Mouse (Mus musculus) stomach, embryonic 15.5 days (tissue): ENCODE data around the gene Ppp1r3e. TPM values are rescaled to one million over a fixed set of nuclear protein-coding genes. Genes with fewer than 3 reads are reported as not detected.
A peak's percentile ranks its signal among the peaks of the same experiment; 100 is the strongest.

Source experiments
- ATAC-seq: fragments of 200-750 bp; cut with Nextera tagmentation; 2 replicates; pipeline ENCODE4 v1.8.0; 2017; ENCODE audit warnings: low read depth, moderate number of reproducible peaks, moderate TSS enrichment; ENCODE audit not compliant: insufficient read depth, low FRiP score
- H3K27ac ChIP-seq: fragments of 300-500 bp; sonication (generic); 2 replicates; pipeline ENCODE4 v1.5.1; 2015; ENCODE audit warnings: mild to moderate bottlenecking, inconsistent platforms
- H3K27me3 ChIP-seq: fragments of 300-500 bp; sonication (generic); replicated peaks from 2 replicates; pipeline ENCODE4 v1.6.1; 2015; ENCODE audit warnings: inconsistent platforms
- H3K36me3 ChIP-seq: fragments of 300-500 bp; sonication (generic); 2 replicates; pipeline ENCODE4 v1.6.1; 2015; ENCODE audit warnings: inconsistent platforms
- H3K4me1 ChIP-seq: fragments of 300-500 bp; sonication (generic); 2 replicates; pipeline ENCODE4 v1.6.1; 2015; ENCODE audit warnings: inconsistent platforms
- H3K4me2 ChIP-seq: fragments of 300-500 bp; sonication (generic); 2 replicates; pipeline ENCODE4 v1.6.1; 2015; ENCODE audit warnings: mild to moderate bottlenecking, inconsistent platforms
- H3K4me3 ChIP-seq: fragments of 300-500 bp; sonication (generic); replicated peaks from 2 replicates; pipeline ENCODE4 v1.5.1; 2015; ENCODE audit warnings: inconsistent platforms
- H3K9ac ChIP-seq: fragments of 300-500 bp; sonication (generic); 2 replicates; pipeline ENCODE4 v1.6.1; 2015; ENCODE audit warnings: inconsistent platforms
- H3K9me3 ChIP-seq: fragments of 300-500 bp; sonication (generic); 2 replicates; pipeline ENCODE4 v1.6.1; 2016; ENCODE audit warnings: inconsistent platforms
- WGBS: fragments of 180-500 bp; shearing (Covaris S2); methylation state at CpG from one replicate; pipeline ENCODE4 v1.1.7; 2015; 5-methylcytosine and 5-hydroxymethylcytosine counted together
- polyA plus RNA-seq: library from polyadenylated mRNA; unstranded; fragments of >200 nt; fragmentation: Nextera tagmentation; extraction: Ambion mirVana; gene quantifications from 2 replicates; pipeline ENCODE4 v1.2.1, GENCODE M21; 2015

Ppp1r3e gene
- polyA plus RNA-seq, 1 experiment from 2014 or later, result 2.4 TPM

GRCm38 (mm10) chr14:54903641-54904040, 26.3 kb upstream of the Ppp1r3e start:
- H3K27me3 ChIP-seq, result no peaks in the 10 kb centered on the region
- no peak overlapping the region for H3K27ac ChIP-seq
- no peaks in the 10 kb centered on the region for H3K4me1 ChIP-seq
- no peaks in the 10 kb centered on the region for H3K9me3 ChIP-seq
- H3K4me2 ChIP-seq, result no peak overlapping the region
- no peak for ATAC-seq
- no peak overlapping the region for H3K4me3 ChIP-seq
- no peak overlapping the region for H3K9ac ChIP-seq
- 88% methylated on average over 4 of the region's 4 CpGs for WGBS
- peaks cover 21% of the 10 kb centered on the region; the same call in 1 of the 2 replicates for H3K36me3 ChIP-seq

- Histone ChIP-seq H3K9ac (no peak overlapping the region), H3K4me3 (no peak overlapping the region), H3K27ac (peak overlapping the region; percentile 44; the same call in 1 of the 2 replicates), H3K36me3 (peaks cover 21% of the 10 kb centered on the region), H3K9me3 (no peaks in the 10 kb centered on the region), H3K27me3 (no peaks in the 10 kb centered on the region), H3K4me1 (peaks cover 10% of the 10 kb centered on the region; the same call in 1 of the 2 replicates), H3K4me2 (no peak overlapping the region)
- ATAC-seq, result 0 out of 2 replicates have a peak, but pooled peaks have one; percentile 36
- WGBS, result 0% methylated on average over 3 of the region's 3 CpGs
Measured at GRCm38 (mm10) chr14:54900383-54900782, 23.0 kb upstream of the Ppp1r3e start.

- Histone ChIP-seq H3K4me2 (no peak overlapping the region), H3K4me3 (no peak overlapping the region), H3K9me3 (no peaks in the 10 kb centered on the region), H3K4me1 (peaks cover 13% of the 10 kb centered on the region; the same call in 1 of the 2 replicates), H3K9ac (no peak overlapping the region), H3K27ac (peak overlapping the region; percentile 35; the same call in 1 of the 2 replicates), H3K36me3 (peaks cover 15% of the 10 kb centered on the region), H3K27me3 (no peaks in the 10 kb centered on the region)
- ATAC-seq, result no peak
- WGBS, result 44% methylated on average over 2 of the region's 2 CpGs
Measured at GRCm38 (mm10) chr14:54897445-54897844, 20.1 kb upstream of the Ppp1r3e start.

GRCm38 (mm10) chr14:54894296-54895151, 17.2 kb upstream of the Ppp1r3e start:
- Histone ChIP-seq H3K9me3 (no peaks in the 10 kb centered on the region), H3K4me2 (peak overlapping the region; percentile 75), H3K4me3 (peak overlapping the region; percentile 90), H3K27me3 (no peaks in the 10 kb centered on the region), H3K4me1 (peaks cover 13% of the 10 kb centered on the region; the same call in 1 of the 2 replicates), H3K27ac (peak overlapping the region; percentile 89), H3K36me3 (peaks cover 15% of the 10 kb centered on the region), H3K9ac (peak overlapping the region; percentile 98)
- WGBS, result under 1% methylated on average over 45 of the region's 54 CpGs
- ATAC-seq, result peak; percentile 47

GRCm38 (mm10) chr14:54893651-54894181, 16.4 kb upstream of the Ppp1r3e start:
- peak overlapping the region; percentile 89 for H3K27ac ChIP-seq
- peak overlapping the region; percentile 90 for H3K4me3 ChIP-seq
- peak; percentile 99 for ATAC-seq
- WGBS, result under 1% methylated on average over 38 of the region's 38 CpGs
- H3K4me2 ChIP-seq, result peak overlapping the region; percentile 52
- H3K4me1 ChIP-seq, result peaks cover 13% of the 10 kb centered on the region; the same call in 1 of the 2 replicates
- H3K36me3 ChIP-seq, result peaks cover 15% of the 10 kb centered on the region
- H3K9me3 ChIP-seq, result no peaks in the 10 kb centered on the region
- H3K9ac ChIP-seq, result peak overlapping the region; percentile 98
- H3K27me3 ChIP-seq, result no peaks in the 10 kb centered on the region

- ATAC-seq, result no peak
- no peaks in the 10 kb centered on the region for H3K9me3 ChIP-seq
- H3K4me2 ChIP-seq, result peak within 1 kb of the TSS; percentile 52
- no peak within 1 kb of the TSS for H3K9ac ChIP-seq
- 87% methylated on average over 3 of the region's 3 CpGs for WGBS
- peak within 1 kb of the TSS; percentile 89 for H3K27ac ChIP-seq
- H3K27me3 ChIP-seq, result no peaks in the 10 kb centered on the region
- H3K36me3 ChIP-seq, result peaks cover 9% of the 10 kb centered on the region
- H3K4me1 ChIP-seq, result peaks cover 11% of the 10 kb centered on the region; the same call in 1 of the 2 replicates
- peak within 1 kb of the TSS; percentile 90 for H3K4me3 ChIP-seq
Measured at GRCm38 (mm10) chr14:54892200-54892599, 14.8 kb upstream of the Ppp1r3e start, which contains the start of gene Pabpn1. Gene Pabpn1 (plus strand): TSS chr14:54892500.

- Histone ChIP-seq H3K36me3 (0 out of 2 replicates have a peak, but pooled peaks cover 3% of the 10 kb centered on the region), H3K27ac (no peak overlapping the region), H3K9me3 (no peaks in the 10 kb centered on the region), H3K4me2 (peak overlapping the region; percentile 82), H3K4me3 (no peak overlapping the region), H3K4me1 (peaks cover 15% of the 10 kb centered on the region), H3K9ac (no peak overlapping the region), H3K27me3 (no peaks in the 10 kb centered on the region)
- ATAC-seq, result no peak
- 79% methylated on average over 11 of the region's 11 CpGs for WGBS
Measured at GRCm38 (mm10) chr14:54885309-54885708, 8.0 kb upstream of the Ppp1r3e start.

- peak overlapping the region; percentile 53 for H3K4me3 ChIP-seq
- H3K36me3 ChIP-seq, result 0 out of 2 replicates have a peak, but pooled peaks cover 3% of the 10 kb centered on the region
- H3K27me3 ChIP-seq, result no peaks in the 10 kb centered on the region
- WGBS, result 16% methylated on average over 21 of the region's 21 CpGs
- peaks cover 15% of the 10 kb centered on the region for H3K4me1 ChIP-seq
- peak; percentile 6 for ATAC-seq
- peak overlapping the region; percentile 82 for H3K4me2 ChIP-seq
- no peaks in the 10 kb centered on the region for H3K9me3 ChIP-seq
- peak overlapping the region; percentile 66 for H3K9ac ChIP-seq
- peak overlapping the region; percentile 88 for H3K27ac ChIP-seq
Measured at GRCm38 (mm10) chr14:54884022-54884712, 6.8 kb upstream of the Ppp1r3e start.

GRCm38 (mm10) chr14:54883154-54884021, 6.0 kb upstream of the Ppp1r3e start, which contains the start of the genes Bcl2l2 and Gm20521:
Gene Bcl2l2 (plus strand): TSS chr14:54883377.
Gene Gm20521 (plus strand): TSS chr14:54883441.
- WGBS, result under 1% methylated on average over 27 of the region's 27 CpGs

GRCm38 (mm10) chr14:54876539-54877047, 757 bp downstream of the Ppp1r3e start:
- peak; percentile 91 for ATAC-seq
- no peaks in the 10 kb centered on the region for H3K4me1 ChIP-seq

More at GRCm38 (mm10) chr14:54883154-54884021, 6.0 kb upstream of the Ppp1r3e start, which contains the start of the genes Bcl2l2 and Gm20521:
- H3K9me3 ChIP-seq, result no peaks in the 10 kb centered on the region
- H3K4me1 ChIP-seq, result peaks cover 15% of the 10 kb centered on the region
- H3K4me3 ChIP-seq, result peak within 1 kb of the TSS; percentile 53
- peak within 1 kb of the TSS; percentile 88 for H3K27ac ChIP-seq
- H3K4me2 ChIP-seq, result peak within 1 kb of the TSS; percentile 82
- no peaks in the 10 kb centered on the region for H3K27me3 ChIP-seq
- H3K9ac ChIP-seq, result peak within 1 kb of the TSS; percentile 66
- peak; percentile 88 for ATAC-seq
- H3K36me3 ChIP-seq, result 0 out of 2 replicates have a peak, but pooled peaks cover 3% of the 10 kb centered on the region

More at GRCm38 (mm10) chr14:54876539-54877047, 757 bp downstream of the Ppp1r3e start:
- H3K4me3 ChIP-seq, result peak overlapping the region; percentile 83
- H3K9ac ChIP-seq, result peak overlapping the region; percentile 71
- no peaks in the 10 kb centered on the region for H3K36me3 ChIP-seq
- H3K9me3 ChIP-seq, result no peaks in the 10 kb centered on the region
- H3K4me2 ChIP-seq, result peak overlapping the region; percentile 89
- peak overlapping the region; percentile 85 for H3K27ac ChIP-seq
- H3K27me3 ChIP-seq, result no peaks in the 10 kb centered on the region
- under 1% methylated on average over 70 of the region's 72 CpGs for WGBS
